Comparison of ENCODE assay signal across 8 mouse cellular contexts in the genomic region with DNA sequence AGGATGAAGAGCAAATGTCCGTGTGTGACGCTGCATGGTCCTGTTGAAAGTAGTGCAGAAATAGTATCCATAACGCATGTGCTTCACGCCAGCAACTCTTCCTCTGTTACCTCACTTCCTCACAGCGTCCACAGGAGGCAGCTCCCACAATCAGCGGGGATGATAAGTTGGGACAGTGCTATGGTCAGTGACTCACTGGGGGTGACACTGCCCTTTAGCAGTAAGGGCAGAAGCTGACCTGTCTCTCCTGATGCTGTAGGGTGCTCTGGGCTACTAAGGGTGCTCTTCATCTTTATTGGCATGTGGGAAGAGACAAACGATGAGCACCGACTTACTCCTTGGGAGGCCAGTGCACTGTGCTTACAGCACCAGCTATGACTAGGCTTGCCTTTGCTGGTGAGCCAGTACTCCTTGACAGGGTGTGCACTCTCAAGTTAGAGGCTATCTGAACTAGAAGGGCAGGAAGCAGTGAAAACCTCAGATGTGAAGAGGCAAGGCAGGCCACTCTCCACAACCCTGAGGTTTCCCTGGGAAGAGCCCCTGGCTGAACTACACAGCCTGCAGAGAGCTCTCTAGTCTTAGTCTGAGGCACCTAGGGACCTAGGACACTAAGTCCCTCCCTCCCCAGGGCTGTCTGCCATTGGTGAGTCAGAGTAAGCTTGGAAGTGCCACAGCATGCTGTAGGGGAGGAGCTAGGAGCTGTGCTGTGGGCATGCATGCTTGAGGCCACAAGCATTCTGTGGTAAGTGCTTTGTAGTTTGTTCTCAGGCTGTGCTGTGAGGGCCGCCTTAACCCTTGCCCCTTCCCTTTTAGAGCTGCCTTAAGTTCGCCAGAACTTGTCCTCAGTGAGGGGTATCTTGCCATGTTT. TPM values are rescaled to one million over a fixed set of nuclear protein-coding genes. Genes with fewer than 3 reads are reported as not detected.
A peak's percentile ranks its signal among the peaks of the same experiment; 100 is the strongest.
DNase-seq lines count a peak whose midpoint lies in the region; ATAC-seq and TF ChIP-seq lines count a peak whose summit lies in the region.
"Had no signal": no experiment of that assay in that cellular context is flagged by ENCODE, and none has a peak within 500 bp of the region (broad histone marks: within the 10 kb centered on the region; RNA-seq: fewer than 3 reads in every experiment).

No protein-coding gene starts in this region.

- H3K4me1 ChIP-seq in lung, embryonic 14.5 days (ENCODE audit: insufficient read depth) = no peaks in the 10 kb centered on the region

- DNase-seq in layer of hippocampus, adult 2 months (ENCODE audit: low spot score in 2 of 2) = no peak
- DNase-seq in layer of hippocampus, adult 18-20 months (ENCODE audit: low spot score in 2 of 2) = no peak
- DNase-seq in adrenal gland, adult 8-10 months = peak; percentile 59
- DNase-seq in heart, postnatal 10 days = peak; percentile 32 to 40
- peak; percentile 51 for DNase-seq in lung, embryonic 14.5 days
- DNase-seq in spleen, postnatal 36 days (ENCODE audit: low spot score in 2 of 2) = no peak

- no peak for TF ChIP-seq CTCF in layer of hippocampus, adult 2 months (conservative IDR thresholded peaks at IDR 0.05)
- no peak for TF ChIP-seq CTCF in lung, embryonic 14.5 days (IDR thresholded peaks at IDR 0.05; ENCODE audit: low read depth)

- H3K27me3 ChIP-seq in lung, embryonic 14.5 days (ENCODE audit: insufficient read depth, low read length) = no peaks in the 10 kb centered on the region

- no peak overlapping the region for H3K9ac ChIP-seq in lung, embryonic 14.5 days

- peak; percentile 87; the same call in 1 of the 2 replicates for ATAC-seq in lung, embryonic 14.5 days (ENCODE audit: insufficient read depth)
- no peak for ATAC-seq in activated CD4-positive, CD25-positive, alpha-beta regulatory T cell, adult 4 months

- 0 out of 2 replicates have a peak, but pooled peaks cover 4% of the 10 kb centered on the region for H3K36me3 ChIP-seq in lung, embryonic 14.5 days (ENCODE audit: insufficient read depth)

- H3K9me3 ChIP-seq in lung, embryonic 14.5 days (ENCODE audit: low read depth, low read length) = no peaks in the 10 kb centered on the region

- H3K4me2 ChIP-seq in lung, embryonic 14.5 days = no peak overlapping the region

- H3K27ac ChIP-seq in layer of hippocampus, adult 2 months = peak overlapping the region; percentile 32; the same call in 1 of the 2 replicates
- H3K27ac ChIP-seq in lung, embryonic 14.5 days (ENCODE audit: low read depth) = no peak overlapping the region

- H3K4me3 ChIP-seq in layer of hippocampus, adult 2 months = no peak overlapping the region
- no peak overlapping the region for H3K4me3 ChIP-seq in lung, embryonic 14.5 days (ENCODE audit: low read depth, low read length)
- H3K4me3 ChIP-seq: erythroblast, embryonic 14.5 days had no signal

- WGBS in lung, embryonic 14.5 days = 57% methylated on average over 10 of the region's 10 CpGs

- intact Hi-C loops in heart, postnatal 10 days (cut with DNase I) = no loop called here

RNA-seq across cellular contexts. Expression of gene Myo5c, which starts 10.2 kb away (rescaled TPM):
- total RNA-seq in layer of hippocampus, adult 2 months (2021) = under 1 TPM; 0.59 to 0.81 TPM
- under 1 TPM; 0.43 to 0.87 TPM for total RNA-seq in layer of hippocampus, adult 18-20 months (2021)
- total RNA-seq in adrenal gland, adult 8-10 months (2022) = 1 to 10 TPM; 1.8 to 2.9 (median 2.3) TPM
- total RNA-seq in heart, postnatal 10 days (2021) = 1 to 10 TPM; 3.4 to 4.9 TPM
- polyA plus RNA-seq in lung, embryonic 14.5 days (2014; fragmentation: Nextera tagmentation; extraction: Ambion mirVana) = 28.9 and 29.9 TPM in 2 replicates
- not detected for polyA plus RNA-seq in activated CD4-positive, CD25-positive, alpha-beta regulatory T cell, adult 4 months (2017; shearing (Covaris generic))
- polyA plus RNA-seq: erythroblast, embryonic 14.5 days had no signal

Comparison
In these comparisons a context has a peak if more than half of its experiments do, and no peak if none do; other contexts are left out.
1. DNase-seq: peak in adrenal gland, adult 8-10 months (single experiment), heart, postnatal 10 days (2 of 2) and lung, embryonic 14.5 days (single experiment); none in layer of hippocampus, adult 2 months (0 of 2), layer of hippocampus, adult 18-20 months (0 of 2) and spleen, postnatal 36 days (0 of 2).